10 mouse cellular contexts compared by ENCODE assay signal in the genomic region with DNA sequence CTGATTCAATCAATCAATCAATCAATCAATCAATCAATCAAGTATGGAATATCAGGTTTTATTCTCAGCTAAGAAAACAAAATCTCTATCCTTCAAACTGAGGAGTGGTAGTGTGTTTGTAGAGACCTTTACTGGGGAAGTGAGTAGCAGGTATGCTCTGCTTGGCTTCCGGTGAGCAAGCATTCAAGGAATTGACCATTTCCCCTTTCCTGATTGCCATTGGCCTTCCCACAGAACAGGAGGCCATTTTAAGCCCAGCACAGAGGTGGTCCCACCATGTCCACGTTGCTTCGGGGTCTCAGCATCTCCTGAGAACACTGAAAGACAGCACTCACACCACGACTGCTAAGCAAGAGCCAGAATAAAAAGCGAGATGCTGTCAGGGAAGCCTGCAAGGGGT.
DNase-seq lines count a peak whose midpoint lies in the region; ATAC-seq and TF ChIP-seq lines count a peak whose summit lies in the region.
"Had no signal": no experiment of that assay in that cellular context is flagged by ENCODE, and none has a peak within 500 bp of the region (broad histone marks: within the 10 kb centered on the region; RNA-seq: fewer than 3 reads in every experiment).

No protein-coding gene starts in this region.

- H3K9ac ChIP-seq in liver, embryonic 12.5 days, result no peak overlapping the region

- peak overlapping the region; percentile 35; the same call in 1 of the 2 replicates for H3K4me3 ChIP-seq in heart, embryonic 10.5 days
- H3K4me3 ChIP-seq in layer of hippocampus, adult 2 months, result no peak overlapping the region; the same call in 1 of the 2 replicates
- no peak overlapping the region for H3K4me3 ChIP-seq in bone marrow macrophage, adult 2 months (ENCODE audit: insufficient read depth, low read length)
- H3K4me3 ChIP-seq in liver, embryonic 12.5 days, result no peak overlapping the region

- DNase-seq in heart, embryonic 10.5 days (ENCODE audit: low spot score), result no peak
- no peak for DNase-seq in heart, adult 9 months (ENCODE audit: low spot score in 2 of 2)
- DNase-seq in layer of hippocampus, adult 2 months (ENCODE audit: low spot score in 2 of 2), result no peak
- no peak for DNase-seq in layer of hippocampus, postnatal 25 days (ENCODE audit: extremely low spot score in 1 of 2, low spot score in 1 of 2)
- no peak for DNase-seq in thymus, postnatal 4 days
- DNase-seq: cerebellum, postnatal 36 days; right cerebral cortex, adult 18-20 months had no signal

- H3K36me3 ChIP-seq in heart, embryonic 10.5 days, result no peaks in the 10 kb centered on the region
- H3K36me3 ChIP-seq in liver, embryonic 12.5 days, result no peaks in the 10 kb centered on the region

- no peaks in the 10 kb centered on the region for H3K9me3 ChIP-seq in heart, embryonic 10.5 days
- H3K9me3 ChIP-seq in liver, embryonic 12.5 days (replicated peaks), result no peaks in the 10 kb centered on the region

- no peak for TF ChIP-seq POLR2A in bone marrow macrophage, adult 2 months (IDR thresholded peaks at IDR 0.05; ENCODE audit: borderline replicate concordance, low read depth, low read length)

- peak overlapping the region; percentile 53; the same call in 1 of the 2 replicates for H3K27ac ChIP-seq in heart, embryonic 10.5 days
- peak overlapping the region; percentile 30 for H3K27ac ChIP-seq in layer of hippocampus, adult 2 months
- H3K27ac ChIP-seq in bone marrow macrophage, adult 2 months (ENCODE audit: insufficient read depth, low read depth, low read length), result 0 out of 2 replicates have a peak overlapping the region, but pooled peaks have one; percentile 1
- H3K27ac ChIP-seq in liver, embryonic 12.5 days, result no peak overlapping the region

- ATAC-seq in liver, embryonic 12.5 days, result no peak
- ATAC-seq in inflammation-experienced regulatory T-cells, adult 6 months, result no peak

- TF ChIP-seq CTCF in layer of hippocampus, adult 2 months (conservative IDR thresholded peaks at IDR 0.05), result no peak
- TF ChIP-seq CTCF in bone marrow macrophage, adult 2 months (IDR thresholded peaks at IDR 0.05; ENCODE audit: low read depth, low read length), result no peak

- H3K4me2 ChIP-seq in liver, embryonic 12.5 days, result 0 out of 2 replicates have a peak overlapping the region, but pooled peaks have one; percentile 16

- H3K4me1 ChIP-seq in heart, embryonic 10.5 days, result 0 out of 2 replicates have a peak, but pooled peaks cover 10% of the 10 kb centered on the region
- peaks cover 7% of the 10 kb centered on the region for H3K4me1 ChIP-seq in bone marrow macrophage, adult 2 months (ENCODE audit: control insufficient read depth, insufficient read depth, low read length)
- H3K4me1 ChIP-seq in liver, embryonic 12.5 days, result peaks cover 8% of the 10 kb centered on the region; the same call in 1 of the 2 replicates

- 25% methylated on average over 5 of the region's 5 CpGs for WGBS in heart, embryonic 10.5 days
- WGBS in liver, embryonic 12.5 days (ENCODE audit: insufficient replicate concordance), result 5% methylated on average over 5 of the region's 5 CpGs

- H3K27me3 ChIP-seq in heart, embryonic 10.5 days (ENCODE audit: insufficient read depth, poor library complexity, severe bottlenecking), result no peaks in the 10 kb centered on the region
- H3K27me3 ChIP-seq in liver, embryonic 12.5 days (replicated peaks), result peaks cover 8% of the 10 kb centered on the region; the same call in 1 of the 2 replicates
